Mouse (Mus musculus) brown adipose tissue, adult 24 weeks (tissue): ENCODE data around the gene Pomp. TPM values are rescaled to one million over a fixed set of nuclear protein-coding genes. Genes with fewer than 3 reads are reported as not detected.
A peak's percentile ranks its signal among the peaks of the same experiment; 100 is the strongest.

Experiments used
- H3K27ac ChIP-seq: fragments of 200-500 bp; replicated peaks from 2 replicates; pipeline ENCODE4 v1.5.1; 2012; ENCODE audit warnings: low read depth, mild to moderate bottlenecking, low read length
- H3K4me1 ChIP-seq: fragments of 200-500 bp; 2 replicates; pipeline ENCODE4 v1.6.1; 2012; ENCODE audit warnings: low read length, mixed read lengths; ENCODE audit not compliant: control insufficient read depth, insufficient read depth, insufficient read length
- H3K4me3 ChIP-seq: fragments of 200-500 bp; 2 replicates; pipeline ENCODE4 v1.5.1; 2012; ENCODE audit warnings: low read depth, mild to moderate bottlenecking, low read length, moderate library complexity; ENCODE audit not compliant: insufficient read depth
- polyA plus RNA-seq: library from polyadenylated mRNA; stranded (reverse); fragments of >200 nt; gene quantifications from 2 replicates; pipeline ENCODE4 v1.2.4, GENCODE M21; 2012; ENCODE audit not compliant: missing spikeins, insufficient read depth, insufficient read length

Gene Pomp
- polyA plus RNA-seq, 1 experiment: 239 TPM

- H3K4me3 ChIP-seq: no peak overlapping the region
- no peak overlapping the region for H3K27ac ChIP-seq
Measured at GRCm38 (mm10) chr5:147834841-147835500, 25.3 kb upstream of the Pomp start.

GRCm38 (mm10) chr5:147839418-147839817 lies 20.8 kb upstream of the Pomp start:
- H3K4me3 ChIP-seq: no peak overlapping the region
- no peak overlapping the region for H3K27ac ChIP-seq
- H3K4me1 ChIP-seq: no peaks in the 10 kb centered on the region

More at GRCm38 (mm10) chr5:147834841-147835500, 25.3 kb upstream of the Pomp start:
- no peaks in the 10 kb centered on the region for H3K4me1 ChIP-seq

GRCm38 (mm10) chr5:147843340-147843739 lies 16.9 kb upstream of the Pomp start:
- Histone ChIP-seq H3K27ac (no peak overlapping the region), H3K4me1 (no peaks in the 10 kb centered on the region), H3K4me3 (no peak overlapping the region)

- Histone ChIP-seq H3K4me1 (no peaks in the 10 kb centered on the region), H3K4me3 (no peak overlapping the region), H3K27ac (no peak overlapping the region)
Measured at GRCm38 (mm10) chr5:147845319-147845718, 14.9 kb upstream of the Pomp start.

- H3K4me1 ChIP-seq: no peaks in the 10 kb centered on the region
- H3K27ac ChIP-seq: no peak overlapping the region
- H3K4me3 ChIP-seq: no peak overlapping the region
Measured at GRCm38 (mm10) chr5:147847361-147847760, 12.9 kb upstream of the Pomp start.

GRCm38 (mm10) chr5:147848164-147848863 lies 11.9 kb upstream of the Pomp start:
- no peak overlapping the region for H3K4me3 ChIP-seq
- H3K27ac ChIP-seq: no peak overlapping the region
- H3K4me1 ChIP-seq: no peaks in the 10 kb centered on the region

GRCm38 (mm10) chr5:147850194-147850593 lies 10.1 kb upstream of the Pomp start:
- H3K4me1 ChIP-seq: no peaks in the 10 kb centered on the region
- no peak overlapping the region for H3K4me3 ChIP-seq
- H3K27ac ChIP-seq: no peak overlapping the region

- peaks cover 9% of the 10 kb centered on the region for H3K4me1 ChIP-seq
- H3K4me3 ChIP-seq: peak overlapping the region; percentile 63
Measured at GRCm38 (mm10) chr5:147860076-147860448, 199 bp upstream of the Pomp start.

GRCm38 (mm10) chr5:147868674-147869073 lies 8.4 kb downstream of the Pomp start:
- Histone ChIP-seq H3K4me1 (no peaks in the 10 kb centered on the region), H3K4me3 (no peak overlapping the region), H3K27ac (no peak overlapping the region)

More at GRCm38 (mm10) chr5:147860076-147860448, 199 bp upstream of the Pomp start:
- H3K27ac ChIP-seq: peak overlapping the region; percentile 94

GRCm38 (mm10) chr5:147869568-147869967 lies 9.3 kb downstream of the Pomp start:
- no peak overlapping the region for H3K27ac ChIP-seq
- no peak overlapping the region for H3K4me3 ChIP-seq
- no peaks in the 10 kb centered on the region for H3K4me1 ChIP-seq

GRCm38 (mm10) chr5:147870296-147870695 lies 10.0 kb downstream of the Pomp start:
- Histone ChIP-seq H3K4me3 (no peak overlapping the region), H3K4me1 (no peaks in the 10 kb centered on the region), H3K27ac (no peak overlapping the region)

GRCm38 (mm10) chr5:147871091-147871820 lies 11.0 kb downstream of the Pomp start:
- no peaks in the 10 kb centered on the region for H3K4me1 ChIP-seq
- peak overlapping the region; percentile 39; the same call in 1 of the 2 replicates for H3K27ac ChIP-seq
- no peak overlapping the region for H3K4me3 ChIP-seq

GRCm38 (mm10) chr5:147874491-147875065 lies 14.3 kb downstream of the Pomp start:
- H3K4me1 ChIP-seq: no peaks in the 10 kb centered on the region
- H3K27ac ChIP-seq: no peak overlapping the region
- no peak overlapping the region for H3K4me3 ChIP-seq

GRCm38 (mm10) chr5:147875210-147875609 lies 14.9 kb downstream of the Pomp start:
- Histone ChIP-seq H3K27ac (no peak overlapping the region), H3K4me3 (no peak overlapping the region), H3K4me1 (no peaks in the 10 kb centered on the region)

GRCm38 (mm10) chr5:147877520-147877919 lies 17.3 kb downstream of the Pomp start:
- no peak overlapping the region for H3K4me3 ChIP-seq
- no peaks in the 10 kb centered on the region for H3K4me1 ChIP-seq
- H3K27ac ChIP-seq: no peak overlapping the region
